Mouse (Mus musculus) midbrain, postnatal 0 days (tissue): Measurements from ENCODE around the gene Cenpv. TPM values are rescaled to one million over a fixed set of nuclear protein-coding genes. Genes with fewer than 3 reads are reported as not detected.

ENCODE experiments used
- ATAC-seq: fragments of 200-750 bp; cut with Nextera tagmentation; 2 replicates; pipeline ENCODE4 v1.8.0; 2017; ENCODE audit warnings: moderate number of reproducible peaks, mild to moderate bottlenecking, moderate TSS enrichment, moderate library complexity; ENCODE audit not compliant: low FRiP score
- DNase-seq: peaks from one replicate; pipeline ENCODE4 v3.0.0-alpha.2; 2015; ENCODE audit warnings: low spot score
- H3K27ac ChIP-seq: fragments of 300-500 bp; sonication (generic); 2 replicates; pipeline ENCODE4 v1.5.1; 2014; ENCODE audit warnings: low read depth, mild to moderate bottlenecking, low read length, mixed read lengths
- H3K27me3 ChIP-seq: fragments of 300-500 bp; sonication (generic); 2 replicates; pipeline ENCODE4 v1.6.1; 2014; ENCODE audit warnings: low read length, control low read depth, mixed read lengths; ENCODE audit not compliant: insufficient read depth
- H3K36me3 ChIP-seq: fragments of 300-500 bp; sonication (generic); 2 replicates; pipeline ENCODE4 v1.6.1; 2014; ENCODE audit warnings: low read length, control low read depth, mixed read lengths; ENCODE audit not compliant: insufficient read depth
- H3K4me1 ChIP-seq: fragments of 300-500 bp; sonication (generic); 2 replicates; pipeline ENCODE4 v1.6.1; 2014; ENCODE audit warnings: mild to moderate bottlenecking, control low read depth, antibody characterized with exemption, low read length, mixed read lengths; ENCODE audit not compliant: insufficient read depth
- H3K4me2 ChIP-seq: fragments of 300-500 bp; sonication (generic); 2 replicates; pipeline ENCODE4 v1.6.1; 2014; ENCODE audit warnings: low read depth, mild to moderate bottlenecking, low read length, mixed read lengths; ENCODE audit not compliant: poor library complexity, severe bottlenecking
- H3K4me3 ChIP-seq: fragments of 300-500 bp; sonication (generic); 2 replicates; pipeline ENCODE4 v1.5.1; 2014; ENCODE audit warnings: low read depth, mild to moderate bottlenecking, low read length, moderate library complexity
- H3K9ac ChIP-seq: fragments of 300-500 bp; sonication (generic); replicated peaks from 2 replicates; pipeline ENCODE4 v1.6.1; 2014; ENCODE audit warnings: mild to moderate bottlenecking, low read length, moderate library complexity, mixed read lengths; ENCODE audit not compliant: poor library complexity, severe bottlenecking
- H3K9me3 ChIP-seq: fragments of 300-500 bp; sonication (generic); 2 replicates; pipeline ENCODE4 v1.6.1; 2016; ENCODE audit warnings: low read length, control low read depth
- CTCF ChIP-seq: IDR thresholded peaks from 2 replicates; pipeline ENCODE4 v1.5.1; 2016; ENCODE audit warnings: antibody characterized with exemption, mild to moderate bottlenecking
- WGBS: fragments of 180-500 bp; shearing (Covaris S2); extraction: QIAGEN DNeasy Blood & Tissue Kit; methylation state at CpG from one replicate; pipeline ENCODE4 v1.1.7; 2014; 5-methylcytosine and 5-hydroxymethylcytosine counted together
- polyA plus RNA-seq: library from polyadenylated mRNA; unstranded; fragments of >200 nt; fragmentation: Nextera tagmentation; extraction: Ambion mirVana; gene quantifications from 2 replicates; pipeline ENCODE4 v1.2.1, GENCODE M21; 2015
- total RNA-seq: library from RNA; depleted of rRNA; stranded (reverse); fragments of >200 nt; gene quantifications from 2 replicates; pipeline ENCODE4 v1.2.3, GENCODE M21; 2014

Cenpv gene
- total and polyA plus RNA-seq, 2 experiments from 2014 or later, result 32.9 to 58.0 TPM

GRCm38 (mm10) chr11:62566211-62566610, 27.1 kb upstream of the Cenpv start:
- WGBS, result 67% methylated on average over 1 of the region's 1 CpGs
- H3K4me1 ChIP-seq, result no peaks in the 10 kb centered on the region
- TF ChIP-seq CTCF, result no peak
- H3K36me3 ChIP-seq, result no peaks in the 10 kb centered on the region
- DNase-seq, result no peak
- H3K27me3 ChIP-seq, result no peaks in the 10 kb centered on the region
- H3K4me3 ChIP-seq, result no peak overlapping the region
- ATAC-seq, result no peak
- H3K9ac ChIP-seq, result no peak overlapping the region
- H3K4me2 ChIP-seq, result no peak overlapping the region
- H3K9me3 ChIP-seq, result no peaks in the 10 kb centered on the region
- H3K27ac ChIP-seq, result no peak overlapping the region

- TF ChIP-seq CTCF, result no peak
- ATAC-seq, result no peak
- 80% methylated on average over 7 of the region's 7 CpGs for WGBS
Measured at GRCm38 (mm10) chr11:62565747-62566146, 26.7 kb upstream of the Cenpv start.

DNA sequence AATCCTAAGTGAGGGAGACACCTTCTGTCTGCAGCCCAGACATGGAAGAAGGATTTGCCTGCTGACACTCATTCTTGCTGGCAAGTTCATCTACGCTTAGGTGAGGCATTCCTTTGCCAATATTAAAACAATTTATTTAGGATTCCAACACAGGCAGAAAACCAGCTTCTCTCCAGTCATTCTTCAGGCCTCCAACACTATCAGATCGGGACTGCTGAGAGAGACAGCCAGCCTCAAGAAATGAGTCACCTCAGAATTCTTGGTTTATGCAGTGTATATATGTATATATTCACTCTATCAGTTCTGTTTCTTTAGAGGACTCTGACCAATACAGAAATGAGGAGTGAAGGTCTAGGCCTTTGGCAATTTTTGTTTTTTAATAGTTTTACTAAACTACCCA, 24.5 kb upstream of the Cenpv start:
- Histone ChIP-seq H3K9me3 (no peaks in the 10 kb centered on the region), H3K27me3 (no peaks in the 10 kb centered on the region), H3K4me3 (no peak overlapping the region), H3K9ac (no peak overlapping the region), H3K4me2 (no peak overlapping the region), H3K36me3 (no peaks in the 10 kb centered on the region), H3K27ac (no peak overlapping the region), H3K4me1 (no peaks in the 10 kb centered on the region)
- no peak for ATAC-seq
- DNase-seq, result no peak
- WGBS, result 88% methylated on average over 2 of the region's 2 CpGs
- no peak for TF ChIP-seq CTCF

More at GRCm38 (mm10) chr11:62565747-62566146, 26.7 kb upstream of the Cenpv start:
- Histone ChIP-seq H3K4me1 (no peaks in the 10 kb centered on the region), H3K36me3 (no peaks in the 10 kb centered on the region), H3K27me3 (no peaks in the 10 kb centered on the region), H3K9me3 (no peaks in the 10 kb centered on the region), H3K27ac (no peak overlapping the region), H3K4me2 (no peak overlapping the region), H3K4me3 (no peak overlapping the region), H3K9ac (no peak overlapping the region)
- no peak for DNase-seq

DNA sequence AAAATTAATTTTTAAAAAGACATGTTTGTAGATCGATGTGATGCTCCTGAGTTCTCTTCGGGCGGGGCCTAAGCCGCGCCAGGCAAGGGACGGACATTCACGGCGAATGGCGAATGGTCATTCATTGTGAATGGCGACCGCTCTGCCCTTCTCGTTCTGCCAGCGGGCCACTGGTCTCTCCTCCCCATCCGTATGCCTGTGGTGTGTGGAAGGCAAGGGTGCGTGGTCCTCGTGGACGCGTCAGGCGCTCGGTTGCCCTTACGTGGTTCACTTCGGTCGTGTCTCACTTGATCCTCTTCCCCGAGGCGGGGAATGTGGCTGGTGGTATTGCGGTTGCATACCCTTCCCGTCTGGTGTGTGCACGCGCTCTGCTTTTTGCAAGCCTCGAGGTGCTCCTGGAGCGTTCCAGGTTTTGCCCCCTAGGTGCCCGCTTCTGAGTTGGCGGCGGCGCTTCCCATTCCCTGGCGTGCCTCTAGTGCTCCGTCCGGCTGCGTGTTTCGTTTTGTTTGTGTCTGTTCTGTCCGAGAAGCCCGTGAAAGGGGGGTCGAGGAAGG, 21.5 kb upstream of the Cenpv start:
- no peak for ATAC-seq
- TF ChIP-seq CTCF, result no peak
- H3K4me2 ChIP-seq, result peak overlapping the region; percentile 50
- peak overlapping the region; percentile 28; the same call in 1 of the 2 replicates for H3K4me3 ChIP-seq
- H3K9me3 ChIP-seq, result no peaks in the 10 kb centered on the region
- WGBS, result 36% methylated on average over 43 of the region's 43 CpGs
- H3K4me1 ChIP-seq, result no peaks in the 10 kb centered on the region
- no peaks in the 10 kb centered on the region for H3K27me3 ChIP-seq
- no peak overlapping the region for H3K27ac ChIP-seq
- H3K36me3 ChIP-seq, result no peaks in the 10 kb centered on the region
- H3K9ac ChIP-seq, result no peak overlapping the region
- no peak for DNase-seq

DNA sequence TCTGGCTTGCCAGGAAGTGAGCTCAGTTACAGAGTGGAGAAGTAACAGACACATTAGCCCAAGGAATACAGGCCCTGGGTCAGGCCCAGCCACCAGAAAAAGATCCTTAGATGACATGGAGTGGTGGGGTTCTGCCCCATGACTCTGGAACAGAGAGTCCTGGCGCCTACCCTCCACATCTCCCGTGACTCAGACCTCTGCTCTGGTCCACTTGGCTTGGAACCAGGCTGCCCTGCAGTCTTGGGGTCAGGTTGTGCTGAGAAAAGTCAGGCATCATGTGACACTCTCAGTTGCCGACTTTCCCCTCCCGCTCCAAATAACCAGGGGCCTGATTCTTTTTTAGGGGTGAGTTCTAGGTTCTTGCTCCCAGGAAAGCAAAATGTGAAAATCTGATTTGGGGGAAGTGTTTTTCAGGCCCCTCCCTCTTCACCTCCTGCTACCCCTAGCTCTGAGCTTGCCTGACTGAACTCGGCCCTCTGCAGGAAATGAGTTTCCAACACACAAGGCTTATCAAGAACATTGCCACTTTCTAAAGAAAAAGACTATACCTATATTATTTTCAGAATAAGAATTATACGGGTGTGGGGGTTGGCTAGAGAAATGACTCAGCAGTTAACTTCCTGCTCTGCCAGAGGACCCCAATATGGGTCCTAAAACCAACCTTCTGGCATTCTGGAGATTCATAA, 20.0 kb upstream of the Cenpv start:
- Histone ChIP-seq H3K27me3 (no peaks in the 10 kb centered on the region), H3K4me3 (no peak overlapping the region), H3K4me1 (peaks cover 10% of the 10 kb centered on the region), H3K27ac (no peak overlapping the region), H3K4me2 (no peak overlapping the region), H3K9ac (no peak overlapping the region), H3K36me3 (peaks cover 2% of the 10 kb centered on the region; the same call in 1 of the 2 replicates), H3K9me3 (no peaks in the 10 kb centered on the region)
- 66% methylated on average over 6 of the region's 6 CpGs for WGBS
- no peak for TF ChIP-seq CTCF
- no peak for DNase-seq
- no peak for ATAC-seq

DNA sequence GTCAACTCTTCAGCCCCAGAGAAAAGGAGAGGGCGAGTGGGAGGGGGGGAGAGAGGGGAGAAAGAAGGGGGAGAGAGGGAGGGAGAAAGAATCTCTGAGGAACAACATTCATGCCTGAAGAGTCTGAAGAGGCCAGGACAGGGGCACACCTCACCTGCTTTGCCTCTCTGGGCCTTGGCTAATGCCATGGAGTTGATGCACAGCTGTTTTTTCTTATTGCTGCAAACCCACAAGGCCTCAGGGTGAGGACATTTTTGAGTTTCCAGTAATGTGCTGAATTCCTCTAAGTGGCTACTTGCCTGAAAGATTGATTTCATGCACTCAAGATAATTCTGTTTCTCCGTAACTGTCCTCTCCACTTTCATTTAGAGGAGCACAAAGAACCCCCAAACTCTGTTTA, 19.1 kb upstream of the Cenpv start:
- H3K9ac ChIP-seq, result no peak overlapping the region
- no peaks in the 10 kb centered on the region for H3K9me3 ChIP-seq
- no peak overlapping the region for H3K4me2 ChIP-seq
- H3K27ac ChIP-seq, result no peak overlapping the region
- ATAC-seq, result no peak
- TF ChIP-seq CTCF, result no peak
- peaks cover 6% of the 10 kb centered on the region; the same call in 1 of the 2 replicates for H3K36me3 ChIP-seq
- H3K4me3 ChIP-seq, result no peak overlapping the region
- no peaks in the 10 kb centered on the region for H3K27me3 ChIP-seq
- H3K4me1 ChIP-seq, result peaks cover 19% of the 10 kb centered on the region
- 66% methylated on average over 2 of the region's 2 CpGs for WGBS
- DNase-seq, result no peak
